Mouse (Mus musculus) lung, postnatal 0 days (tissue): ENCODE data around the gene Ccdc173. TPM values are rescaled to one million over a fixed set of nuclear protein-coding genes. Genes with fewer than 3 reads are reported as not detected.

ENCODE experiments used
- ATAC-seq: fragments of 200-750 bp; cut with Nextera tagmentation; 2 replicates; pipeline ENCODE4 v1.8.0; 2017; ENCODE audit warnings: moderate library complexity
- DNase-seq: peaks from one replicate; pipeline ENCODE4 v3.0.0-alpha.2; 2016; ENCODE audit warnings: low spot score
- H3K27ac ChIP-seq: fragments of 300-500 bp; sonication (generic); 2 replicates; pipeline ENCODE4 v1.5.1; 2014; ENCODE audit warnings: antibody characterized with exemption, mild to moderate bottlenecking, low read length, mixed read lengths
- H3K27me3 ChIP-seq: fragments of 300-500 bp; sonication (generic); replicated peaks from 2 replicates; pipeline ENCODE4 v1.6.1; 2014; ENCODE audit warnings: low read length, mixed read lengths; ENCODE audit not compliant: insufficient read depth
- H3K36me3 ChIP-seq: fragments of 300-500 bp; sonication (generic); 2 replicates; pipeline ENCODE4 v1.6.1; 2014; ENCODE audit warnings: low read length, mixed read lengths; ENCODE audit not compliant: insufficient read depth
- H3K4me1 ChIP-seq: fragments of 300-500 bp; sonication (generic); 2 replicates; pipeline ENCODE4 v1.6.1; 2014; ENCODE audit warnings: antibody characterized with exemption, low read depth, low read length, mixed read lengths; ENCODE audit not compliant: insufficient read depth
- H3K4me2 ChIP-seq: fragments of 300-500 bp; sonication (generic); replicated peaks from 2 replicates; pipeline ENCODE4 v1.6.1; 2014; ENCODE audit warnings: low read depth, mild to moderate bottlenecking, low read length, moderate library complexity, mixed read lengths
- H3K4me3 ChIP-seq: fragments of 300-500 bp; sonication (generic); 2 replicates; pipeline ENCODE4 v1.5.1; 2014; ENCODE audit warnings: low read depth, low read length
- H3K9ac ChIP-seq: fragments of 300-500 bp; sonication (generic); replicated peaks from 2 replicates; pipeline ENCODE4 v1.6.1; 2014; ENCODE audit warnings: low read depth, mild to moderate bottlenecking
- H3K9me3 ChIP-seq: fragments of 300-500 bp; sonication (generic); 2 replicates; pipeline ENCODE4 v1.6.1; 2016; ENCODE audit warnings: low read length, mixed read lengths
- CTCF ChIP-seq: IDR thresholded peaks from 2 replicates; pipeline ENCODE4 v1.5.1; 2016; ENCODE audit warnings: antibody characterized with exemption, mild to moderate bottlenecking
- EP300 ChIP-seq: IDR thresholded peaks from 2 replicates; pipeline ENCODE4 v1.6.1; 2016; ENCODE audit warnings: antibody characterized with exemption, mild to moderate bottlenecking, control low read depth
- WGBS: fragments of 180-500 bp; shearing (Covaris S2); extraction: QIAGEN DNeasy Blood & Tissue Kit; methylation state at CpG from one replicate; pipeline ENCODE4 v1.1.7; 2014; 5-methylcytosine and 5-hydroxymethylcytosine counted together
- polyA plus RNA-seq: library from polyadenylated mRNA; unstranded; fragments of >200 nt; fragmentation: Nextera tagmentation; extraction: Ambion mirVana; gene quantifications from 2 replicates; pipeline ENCODE4 v1.2.1, GENCODE M21; 2015

Ccdc173 gene
- polyA plus RNA-seq, 1 experiment from 2014 or later, result 2.3 TPM

- TF ChIP-seq EP300 (no peak), CTCF (no peak)
- Histone ChIP-seq H3K27ac (peak within 1 kb of the TSS; percentile 83), H3K4me1 (no peaks in the 10 kb centered on the region), H3K9me3 (no peaks in the 10 kb centered on the region), H3K4me2 (peak within 1 kb of the TSS; percentile 87), H3K9ac (peak within 1 kb of the TSS; percentile 61), H3K36me3 (no peaks in the 10 kb centered on the region), H3K4me3 (peak within 1 kb of the TSS; percentile 81), H3K27me3 (no peaks in the 10 kb centered on the region)
- peak; percentile 100 for ATAC-seq
- 2% methylated on average over 39 of the region's 39 CpGs for WGBS
- DNase-seq, result peak; percentile 95
Measured at GRCm38 (mm10) chr2:69712981-69713625, 76.3 kb downstream of the Ccdc173 start, which contains the start of gene Fastkd1. Gene Fastkd1, minus strand, starts transcription at chr2:69713516.

GRCm38 (mm10) chr2:69712171-69712570, 77.2 kb downstream of the Ccdc173 start:
- no peak for TF ChIP-seq CTCF
- no peak for TF ChIP-seq EP300
- H3K27me3 ChIP-seq, result no peaks in the 10 kb centered on the region
- H3K4me2 ChIP-seq, result no peak overlapping the region; the same call in 1 of the 2 replicates
- no peak for DNase-seq
- WGBS, result 72% methylated on average over 14 of the region's 14 CpGs
- no peaks in the 10 kb centered on the region for H3K4me1 ChIP-seq
- H3K9ac ChIP-seq, result no peak overlapping the region
- no peaks in the 10 kb centered on the region for H3K36me3 ChIP-seq
- no peak overlapping the region for H3K4me3 ChIP-seq
- no peak overlapping the region for H3K27ac ChIP-seq
- H3K9me3 ChIP-seq, result no peaks in the 10 kb centered on the region
- ATAC-seq, result no peak

Other genes starting within 250 kb of the Ccdc173 start
- 1.1 and 2.4 TPM in 2 replicates for gene Lrp2, start 203.5 kb downstream of the Ccdc173 start, polyA plus RNA-seq
- 13.4 and 13.9 TPM in 2 replicates for gene Bbs5, start 142.4 kb downstream of the Ccdc173 start, polyA plus RNA-seq
- 0.45 and 0.83 TPM in 2 replicates for gene Klhl41, start 119.5 kb downstream of the Ccdc173 start, polyA plus RNA-seq
- 5.4 and 6.2 TPM in 2 replicates for gene Fastkd1, start 76.1 kb downstream of the Ccdc173 start, polyA plus RNA-seq
- 95.1 and 96.5 TPM in 2 replicates for gene Ppig, start 67.0 kb downstream of the Ccdc173 start, polyA plus RNA-seq
- gene Phospho2, start within 50 bp of the Ccdc173 start, polyA plus RNA-seq, result 20.3 and 20.8 TPM in 2 replicates
- 29.6 and 30.3 TPM in 2 replicates for gene Klhl23, start 32.4 kb upstream of the Ccdc173 start, polyA plus RNA-seq
- gene Ssb, start 72.0 kb upstream of the Ccdc173 start, polyA plus RNA-seq, result 185 and 187 TPM in 2 replicates
- 24.1 and 25.6 TPM in 2 replicates for gene Mettl5, start 96.0 kb upstream of the Ccdc173 start, polyA plus RNA-seq
- gene Ubr3, start 107.7 kb upstream of the Ccdc173 start, polyA plus RNA-seq, result 9.9 and 10.4 TPM in 2 replicates
- gene Myo3b, start 249.6 kb upstream of the Ccdc173 start, polyA plus RNA-seq, result 0.25 and 0.36 TPM in 2 replicates